Mouse (Mus musculus) stomach, embryonic 14.5 days (tissue): ENCODE measurements around the gene Ergic1. TPM values are rescaled to one million over a fixed set of nuclear protein-coding genes. Genes with fewer than 3 reads are reported as not detected.
A peak's percentile ranks its signal among the peaks of the same experiment; 100 is the strongest.

ENCODE experiments used
- ATAC-seq: fragments of 200-750 bp; cut with Nextera tagmentation; 2 replicates; pipeline ENCODE4 v1.8.0; 2017; ENCODE audit warnings: low read depth, moderate TSS enrichment; ENCODE audit not compliant: insufficient number of reproducible peaks, insufficient read depth, low FRiP score
- H3K27ac ChIP-seq: fragments of 300-500 bp; sonication (generic); 2 replicates; pipeline ENCODE4 v1.5.1; 2014; ENCODE audit warnings: mild to moderate bottlenecking, low read length, moderate library complexity, mixed read lengths
- H3K27me3 ChIP-seq: fragments of 300-500 bp; sonication (generic); 2 replicates; pipeline ENCODE4 v1.6.1; 2014; ENCODE audit warnings: low read length, control low read depth, mixed read lengths; ENCODE audit not compliant: control insufficient read depth, insufficient read depth
- H3K36me3 ChIP-seq: fragments of 300-500 bp; sonication (generic); 2 replicates; pipeline ENCODE4 v1.6.1; 2014; ENCODE audit warnings: mild to moderate bottlenecking, control low read depth, low read length, moderate library complexity, mixed read lengths; ENCODE audit not compliant: control insufficient read depth, insufficient read depth
- H3K4me1 ChIP-seq: fragments of 300-500 bp; sonication (generic); 2 replicates; pipeline ENCODE4 v1.6.1; 2014; ENCODE audit warnings: low read length, control low read depth, mixed read lengths; ENCODE audit not compliant: control insufficient read depth, insufficient read depth
- H3K4me2 ChIP-seq: fragments of 300-500 bp; sonication (generic); replicated peaks from 2 replicates; pipeline ENCODE4 v1.6.1; 2014; ENCODE audit warnings: low read depth, low read length, control low read depth
- H3K4me3 ChIP-seq: fragments of 300-500 bp; sonication (generic); 2 replicates; pipeline ENCODE4 v1.5.1; 2014; ENCODE audit warnings: low read depth, low read length, control low read depth
- H3K9ac ChIP-seq: fragments of 300-500 bp; sonication (generic); replicated peaks from 2 replicates; pipeline ENCODE4 v1.6.1; 2014; ENCODE audit warnings: low read depth, mild to moderate bottlenecking, control low read depth, low read length, moderate library complexity, mixed read lengths
- H3K9me3 ChIP-seq: fragments of 300-500 bp; sonication (generic); 2 replicates; pipeline ENCODE4 v1.6.1; 2016; ENCODE audit warnings: low read depth, low read length, control low read depth; ENCODE audit not compliant: control insufficient read depth
- WGBS: fragments of 180-500 bp; shearing (Covaris S2); extraction: QIAGEN DNeasy Blood & Tissue Kit; methylation state at CpG from one replicate; pipeline ENCODE4 v1.1.7; 2014; 5-methylcytosine and 5-hydroxymethylcytosine counted together
- polyA plus RNA-seq: library from polyadenylated mRNA; unstranded; fragments of >200 nt; fragmentation: Nextera tagmentation; extraction: Ambion mirVana; gene quantifications from 2 replicates; pipeline ENCODE4 v1.2.1, GENCODE M21; 2014

Ergic1 gene
- polyA plus RNA-seq, 1 experiment from 2014 or later: 133 TPM

DNA sequence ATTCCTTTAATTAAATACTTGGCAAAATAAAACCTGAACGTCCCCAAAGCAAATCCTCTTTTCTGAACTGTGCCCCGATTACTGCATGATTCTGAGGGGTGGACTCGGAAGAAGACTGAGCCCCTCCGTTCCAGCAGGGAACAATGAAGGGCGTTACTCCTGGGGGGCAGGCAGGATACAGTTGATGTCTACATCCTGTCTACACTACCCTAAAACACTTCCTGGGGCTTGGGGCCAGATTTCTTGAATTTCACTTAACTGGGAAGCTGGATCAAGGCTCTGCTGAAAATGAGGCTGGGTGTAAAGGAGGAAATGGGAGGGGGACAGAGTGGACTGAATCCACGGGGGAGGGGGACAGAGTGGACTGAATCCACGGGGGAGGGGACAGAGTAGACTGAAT lies 13.5 kb upstream of the Ergic1 start:
- no peaks in the 10 kb centered on the region for H3K9me3 ChIP-seq
- ATAC-seq: no peak
- H3K4me1 ChIP-seq: 0 out of 2 replicates have a peak, but pooled peaks cover 4% of the 10 kb centered on the region
- H3K36me3 ChIP-seq: no peaks in the 10 kb centered on the region
- WGBS: 33% methylated on average over 7 of the region's 7 CpGs
- no peak overlapping the region for H3K4me2 ChIP-seq
- no peak overlapping the region for H3K9ac ChIP-seq
- H3K27me3 ChIP-seq: no peaks in the 10 kb centered on the region
- H3K4me3 ChIP-seq: no peak overlapping the region
- H3K27ac ChIP-seq: no peak overlapping the region; the same call in 1 of the 2 replicates

- H3K27ac ChIP-seq: no peak overlapping the region
- no peak for ATAC-seq
Measured at GRCm38 (mm10) chr17:26548566-26548965, 12.7 kb upstream of the Ergic1 start.

GRCm38 (mm10) chr17:26549148-26549809 lies 12.0 kb upstream of the Ergic1 start:
- Histone ChIP-seq H3K4me1 (0 out of 2 replicates have a peak, but pooled peaks cover 4% of the 10 kb centered on the region), H3K4me2 (no peak overlapping the region), H3K4me3 (no peak overlapping the region), H3K36me3 (no peaks in the 10 kb centered on the region), H3K9me3 (no peaks in the 10 kb centered on the region), H3K9ac (no peak overlapping the region), H3K27ac (no peak overlapping the region), H3K27me3 (no peaks in the 10 kb centered on the region)
- 0 out of 2 replicates have a peak, but pooled peaks have one; percentile 28 for ATAC-seq
- 8% methylated on average over 12 of the region's 12 CpGs for WGBS

More at GRCm38 (mm10) chr17:26548566-26548965, 12.7 kb upstream of the Ergic1 start:
- Histone ChIP-seq H3K9ac (no peak overlapping the region), H3K4me3 (no peak overlapping the region), H3K4me1 (0 out of 2 replicates have a peak, but pooled peaks cover 4% of the 10 kb centered on the region), H3K27me3 (no peaks in the 10 kb centered on the region), H3K36me3 (no peaks in the 10 kb centered on the region), H3K9me3 (no peaks in the 10 kb centered on the region), H3K4me2 (no peak overlapping the region)
- 20% methylated on average over 5 of the region's 5 CpGs for WGBS

DNA sequence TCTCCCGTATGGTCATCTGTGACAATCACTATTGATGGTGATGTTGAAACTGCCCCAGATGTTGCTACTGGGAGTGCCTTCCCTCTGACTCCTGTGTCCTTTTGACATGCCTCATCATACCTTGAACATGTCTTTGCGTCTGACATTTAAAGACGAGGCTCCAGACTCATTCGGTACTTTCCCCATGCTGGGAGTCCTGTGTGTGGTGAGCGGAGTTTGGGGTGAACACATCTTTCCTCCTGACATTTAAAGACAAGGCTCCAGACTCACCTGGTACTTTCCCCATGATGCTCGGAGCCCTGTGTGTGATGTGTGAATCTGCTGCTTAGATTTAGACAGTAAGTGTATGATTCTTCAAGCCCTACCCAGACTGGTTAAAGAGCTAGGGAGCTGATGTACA lies 10.2 kb upstream of the Ergic1 start:
- Histone ChIP-seq H3K4me2 (no peak overlapping the region), H3K4me1 (0 out of 2 replicates have a peak, but pooled peaks cover 4% of the 10 kb centered on the region), H3K9ac (no peak overlapping the region), H3K36me3 (no peaks in the 10 kb centered on the region), H3K4me3 (no peak overlapping the region), H3K9me3 (no peaks in the 10 kb centered on the region), H3K27me3 (no peaks in the 10 kb centered on the region), H3K27ac (no peak overlapping the region)
- no peak for ATAC-seq
- WGBS: 78% methylated on average over 6 of the region's 6 CpGs

DNA sequence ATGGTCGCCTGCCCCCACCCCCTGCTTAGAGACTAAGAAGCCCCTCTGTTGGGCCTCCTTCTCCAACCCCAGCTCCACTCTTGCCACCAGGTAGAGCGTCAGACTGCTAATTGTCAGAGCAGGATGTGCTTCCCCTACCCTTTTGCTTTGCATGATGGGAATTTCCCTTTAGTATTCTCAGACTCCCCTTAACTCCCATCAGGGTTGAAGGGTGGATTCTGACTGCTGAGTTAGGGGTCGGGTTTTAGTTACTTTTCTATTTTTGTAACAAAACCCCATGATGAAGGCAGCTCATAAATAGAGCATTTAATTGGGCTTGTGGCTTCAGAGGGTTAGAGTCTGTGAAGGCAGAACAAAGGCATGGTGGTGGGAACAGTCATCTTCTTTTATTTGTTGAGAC lies 8.3 kb upstream of the Ergic1 start:
- no peak overlapping the region for H3K4me3 ChIP-seq
- no peak for ATAC-seq
- 0 out of 2 replicates have a peak, but pooled peaks cover 4% of the 10 kb centered on the region for H3K4me1 ChIP-seq
- 68% methylated on average over 3 of the region's 3 CpGs for WGBS
- H3K9ac ChIP-seq: no peak overlapping the region
- no peak overlapping the region for H3K27ac ChIP-seq
- H3K4me2 ChIP-seq: no peak overlapping the region
- no peaks in the 10 kb centered on the region for H3K9me3 ChIP-seq
- no peaks in the 10 kb centered on the region for H3K36me3 ChIP-seq
- no peaks in the 10 kb centered on the region for H3K27me3 ChIP-seq

DNA sequence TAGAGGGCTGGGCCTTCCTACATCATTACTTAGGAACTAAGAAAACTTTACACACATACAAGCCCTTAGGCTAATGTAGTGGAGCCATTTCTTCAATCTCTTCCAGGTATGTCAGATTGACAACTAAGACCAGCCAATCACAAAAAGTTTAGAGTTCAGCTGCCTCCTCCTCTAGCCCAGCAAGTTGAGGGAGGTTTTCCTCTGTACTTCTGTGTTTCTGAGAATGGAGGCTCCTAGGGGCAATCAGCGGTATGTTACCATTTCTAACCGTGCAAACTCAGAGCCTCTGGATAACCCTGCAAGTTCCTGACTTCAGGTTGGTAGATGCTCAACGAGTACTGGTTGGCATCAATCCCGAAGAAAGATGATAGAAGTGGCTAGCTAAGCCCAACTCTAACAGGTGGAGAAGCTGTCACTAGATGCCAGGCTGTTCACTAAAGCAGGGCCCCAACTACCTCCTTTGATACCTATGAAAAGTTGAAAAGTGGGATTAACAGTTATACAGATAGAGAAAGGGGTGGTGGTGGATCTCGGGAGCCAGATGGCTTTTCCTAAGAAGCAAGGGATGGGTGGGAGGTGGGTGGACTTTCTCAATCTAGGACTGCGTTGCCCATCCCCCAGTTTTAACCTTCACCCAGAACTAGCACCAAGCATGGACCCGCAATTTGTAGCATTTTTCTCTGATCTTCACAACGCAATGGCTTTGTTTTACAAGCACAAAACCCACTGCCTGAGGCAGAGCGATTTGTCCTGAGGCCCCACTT lies 581 bp upstream of the Ergic1 start:
- 32% methylated on average over 9 of the region's 9 CpGs for WGBS
- Histone ChIP-seq H3K27ac (peak overlapping the region; percentile 68), H3K4me1 (peaks cover 24% of the 10 kb centered on the region), H3K9ac (peak overlapping the region; percentile 79), H3K4me3 (peak overlapping the region; percentile 74), H3K36me3 (peaks cover 3% of the 10 kb centered on the region; the same call in 1 of the 2 replicates), H3K27me3 (no peaks in the 10 kb centered on the region), H3K9me3 (no peaks in the 10 kb centered on the region), H3K4me2 (peak overlapping the region; percentile 97)
- peak; percentile 3; the same call in 1 of the 2 replicates for ATAC-seq

DNA sequence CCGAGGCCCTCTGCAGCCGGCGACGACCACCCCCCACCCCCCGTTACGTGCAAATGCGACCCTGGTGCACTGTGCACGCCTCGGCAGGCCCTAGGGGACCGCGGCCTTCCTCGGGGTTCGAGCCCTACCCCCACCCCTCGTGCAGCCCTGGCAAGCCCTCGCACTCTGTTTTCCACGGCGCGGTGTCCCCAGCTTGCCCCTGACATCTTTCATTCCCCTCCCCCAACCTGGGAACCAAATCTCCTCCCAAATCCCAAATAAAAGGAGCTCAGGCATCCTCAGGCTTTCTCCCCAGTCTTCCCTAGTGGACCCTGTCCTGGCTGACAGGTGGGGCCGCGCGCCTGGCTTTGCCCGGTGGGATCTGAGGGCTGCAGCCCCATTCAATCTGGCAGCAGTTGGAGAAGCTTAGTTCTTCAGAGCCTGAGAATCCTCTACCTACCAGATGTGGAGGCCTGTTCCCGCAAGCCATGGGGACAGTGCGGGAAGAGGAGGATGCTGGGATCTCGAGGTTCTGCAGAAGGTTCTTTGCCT lies 427 bp downstream of the Ergic1 start, which contains the start of gene Dusp1:
Gene Dusp1, minus strand, starts transcription at position 478 of the 531 bp plus-strand sequence.
- Histone ChIP-seq H3K36me3 (peaks cover 3% of the 10 kb centered on the region; the same call in 1 of the 2 replicates), H3K4me3 (peak within 1 kb of the TSS; percentile 74), H3K9me3 (no peaks in the 10 kb centered on the region), H3K4me2 (peak within 1 kb of the TSS; percentile 97), H3K27ac (peak within 1 kb of the TSS; percentile 68), H3K27me3 (no peaks in the 10 kb centered on the region), H3K9ac (peak within 1 kb of the TSS; percentile 79), H3K4me1 (peaks cover 24% of the 10 kb centered on the region)
- 0% methylated on average over 25 of the region's 25 CpGs for WGBS
- peak; percentile 62; the same call in 1 of the 2 replicates for ATAC-seq

DNA sequence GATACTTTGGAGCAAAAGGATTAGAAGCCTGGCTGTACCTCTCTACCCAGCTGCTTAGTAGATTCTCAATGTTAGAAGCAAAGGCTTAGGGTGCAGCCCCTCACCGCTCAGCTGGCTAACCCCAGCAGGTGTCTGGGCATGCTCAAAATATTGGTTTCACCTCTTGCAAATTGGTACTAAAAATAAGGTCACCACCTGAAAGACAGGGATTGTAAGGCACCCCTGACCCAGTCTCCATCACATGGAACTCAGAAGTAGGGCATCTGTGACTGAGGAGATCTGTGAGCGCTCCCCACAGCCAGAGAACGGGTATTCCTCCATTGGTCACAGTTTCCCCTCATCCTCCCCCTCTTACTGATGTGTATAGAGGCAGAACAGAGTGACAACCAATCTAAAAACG lies 1.0 kb downstream of the Ergic1 start:
- WGBS: 75% methylated on average over 4 of the region's 4 CpGs
- H3K4me3 ChIP-seq: peak overlapping the region; percentile 74

More for the DNA sequence above, 1.0 kb downstream of the Ergic1 start:
- Histone ChIP-seq H3K9me3 (no peaks in the 10 kb centered on the region), H3K4me1 (peaks cover 24% of the 10 kb centered on the region), H3K36me3 (peaks cover 3% of the 10 kb centered on the region; the same call in 1 of the 2 replicates), H3K9ac (peak overlapping the region; percentile 79), H3K4me2 (peak overlapping the region; percentile 97), H3K27ac (0 out of 2 replicates have a peak overlapping the region, but pooled peaks have one; percentile 3), H3K27me3 (no peaks in the 10 kb centered on the region)
- no peak for ATAC-seq
